Mouse (Mus musculus) urinary bladder, postnatal 25 days (tissue): ENCODE results near the gene Blcap.

ENCODE experiments used
- DNase-seq: peaks from one replicate; pipeline ENCODE4 v3.0.0; 2022; ENCODE audit warnings: low spot score

Gene Blcap

DNA sequence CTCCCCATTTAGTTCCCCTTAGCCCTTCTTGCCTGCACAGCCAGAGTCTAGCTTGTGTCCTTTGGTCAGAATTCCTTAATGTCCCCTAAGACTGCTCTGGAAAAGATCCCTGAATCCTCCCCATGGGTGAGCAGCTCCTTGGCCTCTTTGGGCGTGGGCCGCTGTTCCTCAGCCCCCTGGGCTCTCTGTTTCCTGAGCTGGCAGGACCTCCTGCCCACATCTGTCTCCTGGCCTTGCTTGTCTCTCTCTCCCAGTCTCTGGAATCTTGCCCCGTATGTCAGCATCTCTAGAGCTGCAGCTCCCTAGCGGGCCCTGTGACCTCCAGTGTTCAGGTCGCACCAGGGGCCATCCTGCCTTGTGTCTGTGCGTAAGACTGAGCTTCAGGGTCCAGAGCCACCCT lies 51.6 kb downstream of the Blcap start:
- DNase-seq = no peak

DNA sequence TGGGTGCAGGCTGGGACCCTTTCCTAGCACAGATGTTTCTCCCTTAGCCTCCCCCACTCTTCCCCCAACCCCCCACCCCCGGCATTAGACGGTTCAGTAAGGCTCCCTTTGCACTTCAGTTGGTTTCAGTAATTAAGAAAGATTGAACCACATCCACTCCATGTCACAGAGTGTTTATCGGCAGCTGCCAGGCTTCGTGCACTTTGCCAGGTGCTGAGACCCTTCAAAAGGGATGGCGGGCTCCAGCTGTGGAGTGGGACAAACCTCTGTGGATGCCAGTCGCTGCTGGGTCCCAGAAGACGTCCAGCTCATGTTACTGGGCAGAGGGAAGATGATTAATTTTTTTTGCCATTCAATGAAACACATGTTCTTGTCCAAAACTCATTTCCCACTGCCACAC lies 52.6 kb downstream of the Blcap start:
- no peak for DNase-seq

DNA sequence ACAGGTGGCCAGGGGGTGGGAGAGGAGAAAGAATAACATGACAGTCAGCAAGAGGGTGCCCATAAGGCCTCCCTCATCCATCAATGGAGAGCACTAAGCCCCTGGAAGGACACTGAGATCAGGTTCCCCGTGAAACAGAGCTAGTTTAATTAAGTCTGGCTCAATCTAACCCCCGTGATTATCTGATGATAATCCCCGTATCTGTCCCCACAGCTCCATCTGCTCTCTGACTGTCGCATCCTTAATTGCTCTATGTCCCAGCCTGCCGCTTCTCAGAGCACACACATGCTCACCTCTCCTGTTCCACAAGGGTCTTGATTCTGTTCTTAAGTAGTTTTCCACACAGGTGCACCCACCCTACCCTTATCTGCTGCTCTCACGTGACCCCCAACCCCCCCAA lies 53.5 kb downstream of the Blcap start:
- DNase-seq = no peak

DNA sequence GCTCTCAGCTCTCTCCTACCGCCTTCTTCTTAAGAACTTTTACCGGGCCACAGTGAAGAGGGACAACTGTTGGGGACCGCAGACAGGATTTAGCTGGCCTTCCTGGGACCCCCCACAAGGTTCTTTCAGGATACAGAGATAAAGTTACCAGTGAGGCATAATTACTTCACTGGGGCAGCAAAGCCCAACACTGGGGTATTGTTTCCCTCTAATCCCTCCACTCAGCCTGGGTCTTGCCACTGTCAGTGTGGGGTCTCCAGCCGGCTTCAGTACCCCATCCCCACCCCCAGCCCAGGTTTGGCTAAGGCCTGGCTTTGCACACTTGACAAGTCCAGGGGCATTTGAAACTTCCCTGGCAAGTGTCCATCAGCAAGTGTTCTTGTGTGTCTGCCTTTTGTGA lies 56.7 kb downstream of the Blcap start:
- no peak for DNase-seq

DNA sequence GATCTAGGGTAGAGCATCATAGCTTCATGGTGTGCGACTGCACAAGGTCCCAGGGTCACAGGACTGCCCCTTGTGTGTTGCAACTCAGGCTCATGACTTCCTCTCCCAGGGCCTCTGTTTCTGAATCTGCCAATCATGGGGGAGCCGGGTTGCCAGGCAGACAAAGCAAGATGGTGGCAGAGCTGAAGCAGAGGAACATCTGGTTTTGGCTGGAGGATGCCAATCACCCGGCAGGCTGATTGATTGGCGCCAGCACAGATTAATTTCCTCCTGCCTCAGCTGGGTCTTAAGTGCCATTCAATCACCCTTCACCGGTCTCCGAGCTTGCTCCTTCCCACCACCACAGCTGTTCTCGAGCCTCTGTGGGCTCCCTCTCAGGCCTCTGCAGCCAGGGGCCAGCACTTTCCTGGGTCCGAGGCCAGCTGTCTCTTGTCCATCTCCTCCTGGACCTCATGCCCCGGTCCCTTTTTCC lies 57.3 kb downstream of the Blcap start:
- no peak for DNase-seq

DNA sequence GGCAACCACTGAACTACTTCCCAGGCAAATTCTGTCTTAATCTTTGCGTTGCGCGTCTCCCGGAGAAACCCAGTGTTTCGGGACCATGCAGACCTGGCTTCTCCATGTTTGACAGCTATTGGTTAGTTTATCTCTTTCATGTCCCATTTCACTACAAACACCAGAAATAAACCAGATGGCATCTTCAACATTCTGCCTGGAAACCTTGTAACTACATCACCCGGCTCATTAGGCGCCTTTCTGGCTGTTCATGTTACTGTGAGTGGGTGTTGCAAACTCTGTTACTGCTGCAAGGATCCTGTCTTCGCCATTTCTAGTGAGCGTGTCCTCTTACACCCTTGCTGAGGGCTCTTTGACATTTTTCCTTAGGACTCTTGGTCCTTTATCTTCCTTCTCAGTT lies 58.2 kb downstream of the Blcap start:
- DNase-seq = no peak

DNA sequence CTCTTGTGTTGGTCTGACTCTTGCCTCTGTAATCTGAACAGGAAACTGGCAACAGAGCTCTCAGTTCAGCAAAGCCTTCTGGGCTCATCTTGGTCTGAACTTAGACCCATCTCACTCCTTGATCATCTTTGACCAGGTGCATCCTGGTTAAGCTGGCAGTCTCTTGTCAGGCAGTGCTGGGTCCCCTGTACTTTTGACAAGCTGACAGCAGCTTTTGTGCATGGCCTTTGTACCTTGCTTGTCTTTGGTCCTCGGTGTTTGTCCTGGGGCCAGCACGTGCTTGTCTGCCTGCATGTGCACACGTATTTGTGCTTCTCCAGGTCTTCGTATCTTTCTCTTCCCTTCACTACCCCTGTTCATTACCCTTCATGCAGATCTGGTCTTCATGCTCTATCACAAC lies 61.0 kb downstream of the Blcap start:
- DNase-seq = no peak

DNA sequence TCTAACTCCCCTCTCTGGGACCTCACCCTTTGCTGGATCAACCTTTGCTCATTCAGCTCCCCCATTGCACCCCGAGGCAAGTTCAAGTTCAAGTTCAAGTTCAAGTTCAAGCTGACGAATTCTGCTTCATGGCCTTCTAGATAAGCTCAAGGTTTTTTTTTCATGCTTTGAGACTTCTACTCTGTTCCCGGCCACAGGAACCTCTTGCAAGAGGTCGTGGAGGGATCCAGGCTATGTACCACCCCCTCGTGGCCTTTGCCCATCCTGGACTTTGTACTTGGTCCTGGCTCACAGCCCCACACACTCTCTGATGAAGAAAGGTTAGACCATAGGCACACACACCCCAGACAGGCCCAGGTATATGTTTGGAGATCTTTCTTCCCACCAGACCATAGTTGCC lies 61.9 kb downstream of the Blcap start:
- no peak for DNase-seq

DNA sequence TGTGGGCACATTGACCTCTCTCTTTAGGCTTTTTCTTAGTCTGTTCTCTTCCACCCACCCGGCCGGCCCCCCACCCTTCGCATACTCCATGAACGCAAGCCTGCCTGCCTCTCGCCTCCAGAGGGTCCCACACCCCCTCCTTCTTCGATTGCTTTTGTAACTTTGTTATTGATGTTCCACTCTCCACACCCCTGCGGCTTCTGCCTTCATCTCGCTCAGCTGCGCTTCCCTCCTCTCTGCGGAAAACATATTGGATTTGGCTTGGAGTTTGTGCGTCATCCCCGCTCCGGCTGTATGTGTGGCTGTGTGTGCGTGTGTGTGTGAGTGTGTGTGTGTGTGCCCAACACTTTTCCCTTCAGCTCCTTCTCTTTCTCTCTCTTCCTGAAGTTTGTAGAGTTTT lies 64.3 kb downstream of the Blcap start:
- no peak for DNase-seq
